Mouse (Mus musculus): Measurements from ENCODE around the gene Epha7. TPM values are rescaled to one million over a fixed set of nuclear protein-coding genes. Genes with fewer than 3 reads are reported as not detected.
A peak's percentile ranks its signal among the peaks of the same experiment; 100 is the strongest.

Gene Epha7
- polyA plus RNA-seq, 1 experiment from 2014 or later, result 67.8 TPM

DNA sequence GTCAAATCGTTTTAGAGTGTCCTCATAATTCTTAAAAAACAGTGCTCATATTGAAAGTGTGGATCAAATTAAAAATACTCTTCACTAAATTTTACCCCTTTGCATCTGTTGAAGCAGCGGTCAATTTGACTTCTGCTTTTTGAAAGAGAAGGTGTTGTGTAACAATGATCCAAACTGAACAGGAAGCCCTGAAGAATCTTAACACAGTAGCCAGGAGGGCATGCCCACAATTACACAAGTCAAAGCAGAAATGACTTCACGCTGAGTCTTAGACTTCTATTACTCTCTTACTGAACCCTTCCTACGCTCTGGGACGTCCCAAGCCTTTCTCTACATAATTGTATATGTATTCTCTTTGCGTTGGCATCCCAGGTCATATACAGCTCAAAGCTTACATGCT lies 131.3 kb downstream of the Epha7 start:
- no peak overlapping the region for H3K4me2 ChIP-seq (replicated peaks; ENCODE audit: low read depth, low read length)
- no peaks in the 10 kb centered on the region for H3K27me3 ChIP-seq (ENCODE audit: control insufficient read depth, insufficient read depth, low read length)
- H3K4me3 ChIP-seq (ENCODE audit: low read depth, low read length), result no peak overlapping the region
- ATAC-seq (ENCODE audit: low FRiP score), result no peak
- H3K9ac ChIP-seq (ENCODE audit: low read depth, low read length), result no peak overlapping the region
- no peaks in the 10 kb centered on the region for H3K4me1 ChIP-seq (replicated peaks; ENCODE audit: control insufficient read depth, insufficient read depth, low read length)
- no peaks in the 10 kb centered on the region for H3K36me3 ChIP-seq (ENCODE audit: control insufficient read depth, insufficient read depth, low read length)
- no peaks in the 10 kb centered on the region for H3K9me3 ChIP-seq (ENCODE audit: control insufficient read depth, low read length)
- DNase-seq (ENCODE audit: low spot score), result no peak
- WGBS, result 85% methylated on average over 6 of the region's 6 CpGs
- no peak overlapping the region for H3K27ac ChIP-seq (ENCODE audit: low read depth, low read length)

DNA sequence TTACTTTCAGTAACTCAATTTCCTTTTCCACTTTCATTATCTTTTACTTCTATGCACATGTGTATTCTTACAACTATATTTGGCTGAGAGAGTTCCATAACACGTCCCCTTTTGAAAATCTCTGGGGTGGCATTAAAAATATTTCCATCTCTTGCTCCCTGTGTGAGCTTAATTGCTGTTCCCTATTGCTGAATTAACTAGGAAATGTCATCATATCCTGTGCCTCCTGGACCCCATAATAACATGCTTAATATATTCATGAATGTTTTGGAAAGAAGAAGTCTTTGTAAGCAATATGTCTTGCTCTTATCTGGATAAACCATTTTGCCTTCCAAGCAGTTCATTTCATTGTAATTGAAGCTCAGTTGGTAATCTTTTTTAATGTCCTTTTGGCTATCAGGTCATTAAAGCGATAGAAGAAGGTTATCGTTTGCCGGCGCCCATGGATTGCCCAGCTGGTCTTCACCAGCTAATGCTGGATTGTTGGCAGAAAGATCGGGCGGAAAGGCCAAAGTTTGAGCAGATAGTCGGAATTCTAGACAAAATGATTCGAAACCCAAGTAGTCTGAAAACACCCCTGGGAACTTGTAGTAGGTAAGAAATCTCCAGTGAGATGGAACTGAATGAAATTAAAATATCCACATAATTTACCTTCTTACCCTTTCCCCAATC lies 148.1 kb downstream of the Epha7 start:
- Histone ChIP-seq H3K9me3 (ENCODE audit: control insufficient read depth, low read length) (no peaks in the 10 kb centered on the region), H3K4me2 (replicated peaks; ENCODE audit: low read depth, low read length) (no peak overlapping the region), H3K4me3 (ENCODE audit: low read depth, low read length) (no peak overlapping the region), H3K36me3 (ENCODE audit: control insufficient read depth, insufficient read depth, low read length) (no peaks in the 10 kb centered on the region), H3K9ac (ENCODE audit: low read depth, low read length) (no peak overlapping the region), H3K27ac (ENCODE audit: low read depth, low read length) (no peak overlapping the region), H3K4me1 (replicated peaks; ENCODE audit: control insufficient read depth, insufficient read depth, low read length) (no peaks in the 10 kb centered on the region), H3K27me3 (ENCODE audit: control insufficient read depth, insufficient read depth, low read length) (no peaks in the 10 kb centered on the region)
- WGBS, result 93% methylated on average over 9 of the region's 9 CpGs
- DNase-seq (ENCODE audit: low spot score) (no peak), ATAC-seq (ENCODE audit: low FRiP score) (no peak)

GRCm38 (mm10) chr4:28967584-28968315 lies 154.8 kb downstream of the Epha7 start:
- no peak overlapping the region for H3K27ac ChIP-seq (ENCODE audit: low read depth, low read length)
- no peaks in the 10 kb centered on the region for H3K9me3 ChIP-seq (ENCODE audit: control insufficient read depth, low read length)
- no peak overlapping the region for H3K9ac ChIP-seq (ENCODE audit: low read depth, low read length)
- DNase-seq (ENCODE audit: low spot score), result peak; percentile 10
- ATAC-seq (ENCODE audit: low FRiP score), result peak; percentile 62; the same call in 1 of the 2 replicates
- H3K4me2 ChIP-seq (replicated peaks; ENCODE audit: low read depth, low read length), result no peak overlapping the region
- no peaks in the 10 kb centered on the region for H3K36me3 ChIP-seq (ENCODE audit: control insufficient read depth, insufficient read depth, low read length)
- no peaks in the 10 kb centered on the region for H3K27me3 ChIP-seq (ENCODE audit: control insufficient read depth, insufficient read depth, low read length)
- no peaks in the 10 kb centered on the region for H3K4me1 ChIP-seq (replicated peaks; ENCODE audit: control insufficient read depth, insufficient read depth, low read length)
- no peak overlapping the region for H3K4me3 ChIP-seq (ENCODE audit: low read depth, low read length)
- 44% methylated on average over 3 of the region's 3 CpGs for WGBS

DNA sequence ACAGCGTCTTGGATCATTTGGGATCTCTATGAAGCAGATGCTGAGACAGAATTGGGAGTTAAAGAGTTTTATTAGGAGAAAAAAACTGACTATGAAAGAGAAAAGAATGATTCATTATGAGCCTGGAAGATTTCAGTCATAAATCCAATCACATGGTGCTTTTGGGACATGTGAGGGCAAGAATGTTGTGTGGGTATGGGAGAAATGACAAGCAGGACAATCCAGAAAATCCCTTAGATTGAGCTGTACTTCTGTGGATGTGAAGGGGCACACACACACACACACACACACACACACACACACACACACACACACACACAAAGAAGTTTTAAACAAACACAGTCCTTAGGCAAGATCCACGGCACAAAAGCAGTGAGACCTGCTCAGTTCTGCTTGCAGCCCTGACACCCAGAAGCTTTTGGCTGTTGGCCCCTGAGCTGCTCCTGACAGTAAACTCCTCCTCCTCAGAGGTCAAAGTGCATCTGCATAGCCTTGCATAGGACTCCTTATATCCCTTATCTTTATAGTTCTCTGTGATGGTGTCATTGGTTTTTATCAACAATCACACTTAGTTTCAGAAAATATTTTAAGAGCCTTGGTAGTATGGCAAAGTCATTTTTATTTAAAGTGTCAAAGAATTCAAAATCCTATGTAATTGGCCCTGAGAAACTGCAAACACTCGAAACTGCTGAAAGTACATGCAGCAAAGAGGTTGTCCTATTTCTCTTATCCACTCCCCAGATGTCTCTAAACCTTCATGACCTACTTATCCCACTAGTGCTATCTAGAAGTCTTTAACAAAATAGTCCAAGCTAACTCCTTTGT lies 185.7 kb downstream of the Epha7 start:
- H3K27me3 ChIP-seq (ENCODE audit: control insufficient read depth, insufficient read depth, low read length), result no peaks in the 10 kb centered on the region
- no peak overlapping the region for H3K4me3 ChIP-seq (ENCODE audit: low read depth, low read length)
- H3K9me3 ChIP-seq (ENCODE audit: control insufficient read depth, low read length), result no peaks in the 10 kb centered on the region
- no peaks in the 10 kb centered on the region for H3K4me1 ChIP-seq (replicated peaks; ENCODE audit: control insufficient read depth, insufficient read depth, low read length)
- 57% methylated on average over 3 of the region's 3 CpGs for WGBS
- no peaks in the 10 kb centered on the region for H3K36me3 ChIP-seq (ENCODE audit: control insufficient read depth, insufficient read depth, low read length)
- H3K9ac ChIP-seq (ENCODE audit: low read depth, low read length), result no peak overlapping the region
- no peak for ATAC-seq (ENCODE audit: low FRiP score)
- no peak for DNase-seq (ENCODE audit: low spot score)
- H3K27ac ChIP-seq (ENCODE audit: low read depth, low read length), result no peak overlapping the region
- H3K4me2 ChIP-seq (replicated peaks; ENCODE audit: low read depth, low read length), result no peak overlapping the region

- 92% methylated on average over 2 of the region's 2 CpGs for WGBS
- H3K4me1 ChIP-seq (replicated peaks; ENCODE audit: control insufficient read depth, insufficient read depth, low read length), result no peaks in the 10 kb centered on the region
- no peaks in the 10 kb centered on the region for H3K36me3 ChIP-seq (ENCODE audit: control insufficient read depth, insufficient read depth, low read length)
- H3K9ac ChIP-seq (ENCODE audit: low read depth, low read length), result no peak overlapping the region
- DNase-seq (ENCODE audit: low spot score), result no peak
- H3K4me2 ChIP-seq (replicated peaks; ENCODE audit: low read depth, low read length), result no peak overlapping the region
- H3K27me3 ChIP-seq (ENCODE audit: control insufficient read depth, insufficient read depth, low read length), result no peaks in the 10 kb centered on the region
- ATAC-seq (ENCODE audit: low FRiP score), result no peak
- H3K27ac ChIP-seq (ENCODE audit: low read depth, low read length), result no peak overlapping the region
- no peaks in the 10 kb centered on the region for H3K9me3 ChIP-seq (ENCODE audit: control insufficient read depth, low read length)
- no peak overlapping the region for H3K4me3 ChIP-seq (ENCODE audit: low read depth, low read length)
Observed at GRCm38 (mm10) chr4:28999287-28999595, 186.3 kb downstream of the Epha7 start.

DNA sequence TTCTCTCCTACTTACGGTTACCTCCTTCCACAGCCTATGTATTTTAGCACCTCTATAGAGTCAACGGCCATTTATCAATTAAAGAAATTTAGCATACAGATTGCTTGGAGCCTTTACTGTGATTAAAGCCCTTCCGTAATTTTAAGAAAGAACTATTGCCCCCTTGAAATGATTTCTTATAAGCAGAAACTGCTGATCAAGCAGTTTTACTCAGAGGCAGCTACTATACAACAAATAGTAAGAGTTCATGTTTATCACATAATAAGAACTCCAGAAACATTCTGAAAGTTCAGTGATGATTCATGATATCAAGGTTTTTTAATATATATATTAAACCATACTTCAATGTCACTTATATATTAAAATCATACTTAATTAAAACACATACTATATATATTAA lies 197.4 kb downstream of the Epha7 start:
- Histone ChIP-seq H3K4me2 (replicated peaks; ENCODE audit: low read depth, low read length) (no peak overlapping the region), H3K27ac (ENCODE audit: low read depth, low read length) (no peak overlapping the region), H3K36me3 (ENCODE audit: control insufficient read depth, insufficient read depth, low read length) (no peaks in the 10 kb centered on the region), H3K9ac (ENCODE audit: low read depth, low read length) (no peak overlapping the region), H3K4me3 (ENCODE audit: low read depth, low read length) (no peak overlapping the region), H3K27me3 (ENCODE audit: control insufficient read depth, insufficient read depth, low read length) (no peaks in the 10 kb centered on the region), H3K4me1 (replicated peaks; ENCODE audit: control insufficient read depth, insufficient read depth, low read length) (no peaks in the 10 kb centered on the region), H3K9me3 (ENCODE audit: control insufficient read depth, low read length) (no peaks in the 10 kb centered on the region)
- no peak for DNase-seq (ENCODE audit: low spot score)
- WGBS, result 95% methylated on average over 3 of the region's 3 CpGs
- no peak for ATAC-seq (ENCODE audit: low FRiP score)
